Mouse (Mus musculus): Measurements from ENCODE around the gene Ier5.

The Ier5 gene

GRCm38 (mm10) chr1:155098486-155099279 lies 753 bp downstream of the Ier5 start:
- peak; percentile 77 for DNase-seq (ENCODE audit: low spot score)

- peak; percentile 89 for DNase-seq (ENCODE audit: low spot score)
Measured at GRCm38 (mm10) chr1:155097931-155098485, 1.4 kb downstream of the Ier5 start.

GRCm38 (mm10) chr1:155097354-155097753 lies 2.1 kb downstream of the Ier5 start:
- DNase-seq (ENCODE audit: low spot score), result peak; percentile 27

GRCm38 (mm10) chr1:155096620-155097261 lies 2.7 kb downstream of the Ier5 start:
- peak; percentile 31 for DNase-seq (ENCODE audit: low spot score)

- no peak for DNase-seq (ENCODE audit: low spot score)
Measured at GRCm38 (mm10) chr1:155093971-155094707, 5.3 kb downstream of the Ier5 start.

- DNase-seq (ENCODE audit: low spot score), result no peak
Measured at GRCm38 (mm10) chr1:155093145-155093791, 6.2 kb downstream of the Ier5 start.

- DNase-seq (ENCODE audit: low spot score), result no peak
Measured at GRCm38 (mm10) chr1:155091842-155092800, 7.3 kb downstream of the Ier5 start.

- peak; percentile 38 for DNase-seq (ENCODE audit: low spot score)
Measured at GRCm38 (mm10) chr1:155091374-155091841, 8.0 kb downstream of the Ier5 start.

GRCm38 (mm10) chr1:155090736-155091135 lies 8.7 kb downstream of the Ier5 start:
- DNase-seq (ENCODE audit: low spot score), result no peak

- DNase-seq (ENCODE audit: low spot score), result no peak
Measured at GRCm38 (mm10) chr1:155090327-155090726, 9.1 kb downstream of the Ier5 start.

GRCm38 (mm10) chr1:155088847-155089603 lies 10.4 kb downstream of the Ier5 start:
- DNase-seq (ENCODE audit: low spot score), result no peak

GRCm38 (mm10) chr1:155088046-155088445 lies 11.4 kb downstream of the Ier5 start:
- DNase-seq (ENCODE audit: low spot score), result no peak

- peak; percentile 62 for DNase-seq (ENCODE audit: low spot score)
Measured at GRCm38 (mm10) chr1:155086893-155087292, 12.5 kb downstream of the Ier5 start.

- no peak for DNase-seq (ENCODE audit: low spot score)
Measured at GRCm38 (mm10) chr1:155086416-155086815, 13.0 kb downstream of the Ier5 start.

- DNase-seq (ENCODE audit: low spot score), result no peak
Measured at GRCm38 (mm10) chr1:155084839-155085238, 14.6 kb downstream of the Ier5 start.

GRCm38 (mm10) chr1:155083271-155084265 lies 15.9 kb downstream of the Ier5 start:
- DNase-seq (ENCODE audit: low spot score), result peak; percentile 78

GRCm38 (mm10) chr1:155082965-155083268 lies 16.5 kb downstream of the Ier5 start:
- DNase-seq (ENCODE audit: low spot score), result peak; percentile 36

- no peak for DNase-seq (ENCODE audit: low spot score)
Measured at GRCm38 (mm10) chr1:155082158-155082964, 17.1 kb downstream of the Ier5 start.

All from T-cell, adult 2 months (primary cell).